Mouse (Mus musculus) left cerebral cortex, postnatal 36 days (tissue): Measurements from ENCODE around the gene 1700001C02Rik. TPM values are rescaled to one million over a fixed set of nuclear protein-coding genes. Genes with fewer than 3 reads are reported as not detected.

Experiments
- DNase-seq, 2 experiments: peaks; one replicate each; pipeline ENCODE4 v3.0.0; 2021 to 2022; ENCODE audit warnings: low spot score in 2 of 2, mixed read lengths in 1 of 2
- intact Hi-C: fragments of 180-260 bp; cut with DNase I; formaldehyde crosslinking; loops from one replicate; pipeline ENCODE4 v1.15.1; 2025
- total RNA-seq, 2 experiments: library from RNA; stranded (reverse); gene quantifications; 2 replicates each; pipeline ENCODE4 v1.2.3; 2021

The 1700001C02Rik gene
- total RNA-seq, result not detected

- intact Hi-C loops, result no loop called here
- DNase-seq, result no peak
Measured at GRCm38 (mm10) chr5:30465861-30466260, at the start of gene 1700001C02Rik. Gene 1700001C02Rik (plus strand): TSS chr5:30466047.

- intact Hi-C loops, result no loop called here
- DNase-seq, result no peak
Measured at GRCm38 (mm10) chr5:30416665-30417064, 49.2 kb upstream of the 1700001C02Rik start.

DNA sequence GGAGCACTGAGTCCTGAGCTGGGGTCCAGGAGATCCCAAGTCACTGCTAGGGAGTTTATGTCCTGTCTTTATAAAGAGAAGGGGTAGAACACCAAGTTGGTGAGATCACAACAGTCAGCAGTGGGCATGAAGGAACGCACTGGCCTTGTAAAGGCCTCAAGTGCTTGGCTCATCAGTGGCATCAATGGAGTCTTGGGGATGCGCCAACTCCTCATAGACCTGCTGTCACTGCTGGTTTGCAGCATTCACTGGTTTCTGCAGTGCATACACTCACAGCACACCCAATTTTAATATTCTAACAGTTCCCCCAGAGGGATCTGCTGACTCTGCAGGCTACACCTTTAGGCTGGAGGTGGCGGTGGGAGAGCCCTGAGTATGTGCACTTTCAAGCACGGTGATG, 42.7 kb upstream of the 1700001C02Rik start:
- DNase-seq, result no peak
- intact Hi-C loops, result loop anchor here (5.0 kb wide), 1 partner anchor 214 kb away; no protein-coding TSS in a partner anchor

GRCm38 (mm10) chr5:30423572-30424244, 42.1 kb upstream of the 1700001C02Rik start:
- intact Hi-C loops, result loop anchor here (2.0 to 5.0 kb wide), 2 partner anchors 51 to 214 kb away; no protein-coding TSS in a partner anchor
- DNase-seq, result peak; percentile 35 to 49

DNA sequence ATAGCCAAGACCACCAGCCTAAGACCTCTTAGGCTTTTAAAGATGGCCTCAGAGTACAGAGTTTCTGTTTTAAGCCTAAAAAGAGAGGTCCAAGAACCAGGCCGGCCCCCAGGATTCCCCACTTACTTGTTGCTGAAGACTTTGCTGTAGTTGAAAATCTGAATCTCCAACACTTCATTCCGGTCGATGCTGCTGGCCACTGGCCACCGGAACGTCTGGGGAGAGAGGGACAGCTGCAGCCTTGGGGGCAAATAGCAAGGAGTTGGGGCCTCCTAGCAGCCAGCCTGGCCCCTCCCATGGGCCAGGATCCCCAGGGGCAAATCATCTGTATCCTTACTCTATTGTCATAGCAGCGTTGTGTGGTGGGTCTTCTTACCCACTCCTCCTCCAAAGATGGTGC, 38.4 kb upstream of the 1700001C02Rik start:
- intact Hi-C loops, result no loop called here
- no peak for DNase-seq

DNA sequence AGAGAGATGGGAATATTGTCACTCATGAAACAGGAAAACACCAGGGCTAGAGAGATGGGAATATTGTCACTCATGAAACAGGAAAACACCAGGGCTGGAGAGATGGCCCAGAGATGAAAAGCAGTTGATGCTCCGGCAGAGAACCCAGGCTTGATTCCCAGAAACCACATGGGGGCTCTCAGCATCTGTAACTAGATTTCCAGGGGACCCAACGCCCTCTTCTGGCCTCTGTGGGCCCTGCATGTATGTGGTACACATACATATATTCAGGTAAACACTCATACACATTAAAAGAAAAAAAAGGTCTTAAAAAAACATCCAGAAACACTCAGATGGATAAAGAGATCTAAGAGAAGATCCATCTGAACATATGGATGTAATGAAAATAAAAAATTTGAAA, 26.9 kb upstream of the 1700001C02Rik start:
- no peak for DNase-seq
- intact Hi-C loops, result no loop called here

GRCm38 (mm10) chr5:30440308-30440906, 25.4 kb upstream of the 1700001C02Rik start:
- intact Hi-C loops, result loop anchor here (5.0 kb wide), 1 partner anchor 37 kb away; no protein-coding TSS in a partner anchor

GRCm38 (mm10) chr5:30442196-30442595, 23.7 kb upstream of the 1700001C02Rik start:
- intact Hi-C loops, result loop anchor here (5.0 kb wide), 1 partner anchor 35 kb away; no protein-coding TSS in a partner anchor
- DNase-seq, result no peak

More at GRCm38 (mm10) chr5:30440308-30440906, 25.4 kb upstream of the 1700001C02Rik start:
- DNase-seq, result no peak

GRCm38 (mm10) chr5:30444327-30444895, 21.4 kb upstream of the 1700001C02Rik start:
- no peak for DNase-seq
- intact Hi-C loops, result loop anchor here (5.0 kb wide), 1 partner anchor 33 kb away; no protein-coding TSS in a partner anchor

- no peak for DNase-seq
Measured at GRCm38 (mm10) chr5:30456056-30456455, 9.8 kb upstream of the 1700001C02Rik start.

GRCm38 (mm10) chr5:30460155-30460554, 5.7 kb upstream of the 1700001C02Rik start:
- peak in 1 of 2 experiments; percentile 12 for DNase-seq
- intact Hi-C loops, result no loop called here

More at GRCm38 (mm10) chr5:30456056-30456455, 9.8 kb upstream of the 1700001C02Rik start:
- intact Hi-C loops, result no loop called here

GRCm38 (mm10) chr5:30461821-30462220, 4.0 kb upstream of the 1700001C02Rik start, which contains the start of gene Otof:
Gene Otof (minus strand): TSS chr5:30461932.
- intact Hi-C loops, result no loop called here
- DNase-seq, result peak; percentile 69 to 70

DNA sequence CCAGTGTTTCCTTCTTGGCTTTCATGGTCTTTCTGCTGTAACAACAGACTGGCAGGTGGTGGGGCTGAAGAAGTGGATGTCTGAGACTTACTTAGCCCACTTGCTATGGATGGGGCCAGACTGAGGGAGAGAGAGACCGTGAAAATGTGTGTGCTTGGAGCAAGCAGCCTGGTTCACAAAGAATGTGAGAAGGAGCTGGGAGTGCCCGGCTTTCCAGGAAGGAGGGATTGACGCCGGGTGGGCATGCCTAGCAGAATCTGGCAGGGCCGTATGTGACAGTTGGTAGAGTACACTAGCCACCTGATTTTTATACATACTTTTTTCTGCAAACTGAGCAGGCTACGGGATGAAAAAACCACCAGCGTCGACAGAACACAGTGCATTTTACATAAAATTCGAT, 468 bp downstream of the 1700001C02Rik start:
- intact Hi-C loops, result no loop called here
- peak in 1 of 2 experiments; percentile 10 for DNase-seq

GRCm38 (mm10) chr5:30470454-30470853, 4.6 kb downstream of the 1700001C02Rik start:
- DNase-seq, result no peak
- intact Hi-C loops, result no loop called here

- no peak for DNase-seq
- intact Hi-C loops, result no loop called here
Measured at GRCm38 (mm10) chr5:30472148-30472547, 6.3 kb downstream of the 1700001C02Rik start.

DNA sequence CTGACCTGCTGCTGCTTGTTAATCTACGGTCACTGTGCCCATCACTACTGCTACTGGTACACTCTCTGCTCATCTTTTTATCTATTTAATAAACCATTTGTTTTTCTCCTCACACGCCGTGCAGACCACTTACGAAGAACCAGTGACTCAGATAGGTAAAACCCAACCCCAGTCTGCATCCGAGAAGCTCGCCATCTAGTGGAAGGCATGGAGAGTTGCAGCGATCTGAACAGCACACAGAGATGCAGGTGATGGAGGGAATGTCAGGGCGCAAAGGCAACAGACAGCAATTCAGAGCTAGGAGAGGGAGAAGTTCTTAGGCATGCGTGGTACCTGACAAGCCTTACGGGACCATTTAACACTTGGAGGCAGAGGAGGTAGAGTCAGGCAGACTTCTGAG, 10.7 kb downstream of the 1700001C02Rik start:
- DNase-seq, result peak; percentile 18 to 33
- intact Hi-C loops, result loop anchor here (2.0 to 5.0 kb wide), 2 partner anchors 34 to 86 kb away; no protein-coding TSS in a partner anchor

GRCm38 (mm10) chr5:30482319-30482718, 16.5 kb downstream of the 1700001C02Rik start:
- intact Hi-C loops, result loop anchor here (5.0 kb wide), 1 partner anchor 270 kb away; no protein-coding TSS in a partner anchor
- peak; percentile 45 to 53 for DNase-seq

GRCm38 (mm10) chr5:30483533-30483932, 17.7 kb downstream of the 1700001C02Rik start:
- intact Hi-C loops, result loop anchor here (5.0 kb wide), 1 partner anchor 271 kb away; no protein-coding TSS in a partner anchor
- no peak for DNase-seq

GRCm38 (mm10) chr5:30484591-30484990, 18.7 kb downstream of the 1700001C02Rik start:
- intact Hi-C loops, result loop anchor here (5.0 kb wide), 1 partner anchor 272 kb away; no protein-coding TSS in a partner anchor
- DNase-seq, result no peak

DNA sequence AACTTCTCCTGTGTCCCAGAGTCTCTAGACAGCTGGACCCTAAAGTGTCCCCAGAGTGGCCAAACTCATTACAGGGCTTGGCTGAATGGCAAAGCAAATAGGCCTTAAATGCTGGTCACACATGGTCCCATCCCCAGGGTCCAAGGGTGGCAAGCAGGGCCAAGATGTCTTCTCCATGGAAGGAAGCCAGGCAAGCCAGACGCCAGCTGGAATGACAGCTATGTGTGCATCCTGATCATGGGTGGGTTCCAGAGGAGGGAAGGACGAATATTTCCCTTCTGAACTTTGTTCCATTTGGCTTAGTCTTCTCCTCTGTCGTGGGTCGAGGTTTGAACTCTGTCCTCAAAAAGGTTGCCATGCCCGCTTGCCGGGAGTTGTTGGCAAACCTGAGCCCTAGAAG, 19.3 kb downstream of the 1700001C02Rik start:
- intact Hi-C loops, result no loop called here
- no peak for DNase-seq
